Mouse (Mus musculus) testis, postnatal 10 days (tissue): ENCODE data around the gene Aatf.

Experiments
- DNase-seq: peaks from one replicate; pipeline ENCODE4 v3.0.0; 2021; ENCODE audit warnings: low spot score

Aatf gene

GRCm38 (mm10) chr11:84513171-84514116 is at the start of gene Aatf:
Aatf (minus strand) TSS chr11:84513522.
- DNase-seq: peak; percentile 97

DNA sequence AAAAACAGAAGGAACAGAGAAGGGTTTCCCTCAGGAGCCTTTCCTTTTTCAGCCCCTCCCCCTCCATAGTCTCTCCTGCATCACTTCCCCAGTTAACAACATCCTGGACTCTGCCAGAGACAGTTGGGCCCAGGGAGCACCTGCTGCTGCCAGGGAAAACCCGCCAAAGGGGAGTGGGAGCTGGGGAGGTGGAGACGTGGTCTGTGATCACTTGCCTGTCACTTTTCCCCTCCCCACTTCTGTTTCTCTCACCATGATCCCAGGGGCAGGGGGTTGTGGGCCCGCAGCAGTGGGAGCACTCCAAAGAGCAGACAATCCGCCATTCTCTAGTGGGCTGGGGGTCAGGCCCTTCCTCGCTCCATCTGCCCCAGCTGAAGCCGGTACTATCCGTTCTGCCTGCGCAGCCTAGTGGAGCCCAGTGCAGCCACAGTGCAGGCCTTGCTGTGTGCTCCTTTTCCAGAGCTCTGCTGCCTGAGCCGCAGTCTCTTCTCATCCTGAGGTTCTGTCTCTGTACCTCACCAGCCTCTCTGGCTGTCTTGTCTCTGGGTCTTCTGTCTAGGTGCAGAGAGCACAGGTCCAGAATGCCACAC is 49.5 kb upstream of the Aatf start:
- DNase-seq: no peak

- no peak for DNase-seq
These were observed 48.2 kb upstream of the Aatf start for GRCm38 (mm10) chr11:84561546-84561945.

DNA sequence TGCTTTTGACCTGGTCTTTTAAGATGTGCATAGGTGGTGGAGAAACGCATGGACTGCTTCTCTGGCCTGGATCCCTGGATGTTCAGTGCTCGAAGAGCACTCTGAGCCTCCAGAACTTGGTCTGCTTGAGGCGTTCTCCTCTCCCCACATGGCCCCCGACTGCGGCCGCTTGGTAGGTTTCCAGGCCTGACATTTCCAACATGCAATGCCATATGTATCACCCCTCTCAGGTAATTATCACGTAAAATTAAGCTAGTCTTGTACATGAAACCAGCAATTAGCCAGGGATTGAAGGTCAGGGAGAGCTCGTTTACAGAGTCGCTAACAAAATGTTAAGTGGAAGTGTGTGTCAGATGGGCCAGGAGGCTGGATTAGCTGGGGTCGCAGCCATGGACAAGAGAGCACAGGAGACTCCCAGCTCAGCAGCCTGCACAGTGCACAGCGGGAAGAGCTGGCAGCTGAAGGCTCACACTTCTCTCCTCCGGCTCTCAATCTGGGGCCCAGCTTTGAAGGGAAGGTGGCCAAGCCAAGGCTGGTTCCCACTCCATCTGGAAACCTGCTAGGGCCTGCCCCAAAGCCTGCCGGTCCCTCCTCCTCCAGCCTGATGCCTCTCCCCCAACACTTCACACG is 40.6 kb upstream of the Aatf start:
- no peak for DNase-seq

DNA sequence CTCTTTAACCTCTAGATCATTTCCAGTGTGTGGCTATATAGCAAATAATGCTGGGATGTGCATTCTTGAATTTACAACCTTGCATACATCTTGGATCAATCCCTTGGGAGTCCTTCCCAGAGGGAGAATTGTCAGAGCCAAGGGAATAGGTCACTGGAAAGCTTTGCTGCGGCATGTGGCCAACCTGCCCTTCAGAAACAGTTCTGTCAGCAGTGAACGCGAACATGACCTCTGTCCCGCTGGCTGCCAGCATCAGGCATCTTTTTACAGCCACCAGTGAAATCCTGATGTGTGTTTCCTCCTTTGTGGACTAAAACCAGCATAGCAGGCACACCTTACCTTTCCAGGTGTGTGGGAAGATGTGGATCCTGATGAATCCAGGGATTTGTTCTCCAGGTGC is 38.0 kb upstream of the Aatf start:
- DNase-seq: no peak

GRCm38 (mm10) chr11:84549258-84549791 is 36.0 kb upstream of the Aatf start:
- no peak for DNase-seq

GRCm38 (mm10) chr11:84548293-84548692 is 35.0 kb upstream of the Aatf start:
- DNase-seq: no peak

- DNase-seq: no peak
These were observed 26.7 kb upstream of the Aatf start for GRCm38 (mm10) chr11:84539981-84540380.

DNA sequence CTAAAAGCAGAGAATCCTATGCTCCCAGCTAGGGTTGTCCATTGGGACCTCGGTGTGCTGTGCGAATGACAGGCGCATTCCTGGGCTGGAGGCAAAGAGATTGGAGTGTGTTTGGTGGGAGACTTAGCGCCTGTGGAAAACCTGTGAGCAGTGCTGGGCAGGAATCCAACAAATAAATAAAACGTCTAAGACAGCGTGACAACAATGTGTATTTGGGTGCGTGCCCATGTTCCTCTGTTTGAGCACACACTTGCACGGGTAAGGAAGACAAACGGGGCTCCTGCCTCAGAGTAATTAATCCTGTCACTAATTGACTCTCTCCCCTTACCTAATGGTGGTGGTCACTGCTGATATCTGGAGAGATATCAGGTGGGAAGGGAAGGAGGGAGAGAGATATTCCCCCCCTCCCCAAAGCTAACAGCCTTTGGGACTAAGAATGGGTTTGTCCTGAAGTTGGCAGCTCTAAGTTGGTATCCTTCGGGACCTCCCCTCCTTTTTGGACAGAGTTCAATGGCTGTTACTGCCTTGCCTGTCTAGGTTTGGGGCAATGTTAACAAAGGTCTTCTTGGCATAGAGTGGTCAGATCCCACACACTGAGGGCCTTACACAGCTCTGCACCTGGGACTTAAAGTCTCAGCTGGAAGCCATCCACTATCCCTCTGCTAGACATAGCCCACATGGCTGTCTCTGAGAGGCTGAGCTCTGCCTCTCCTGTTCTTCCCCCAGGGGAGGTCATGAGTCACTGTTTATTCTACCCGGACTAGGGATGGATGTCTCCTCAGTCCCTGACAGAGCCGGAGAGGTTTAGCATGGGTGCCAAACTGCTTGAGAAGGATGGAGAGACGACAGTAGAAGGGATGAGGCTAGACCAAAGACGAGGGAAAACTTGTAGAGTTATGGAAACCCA is 16.7 kb upstream of the Aatf start:
- no peak for DNase-seq

- no peak for DNase-seq
These were observed 15.9 kb upstream of the Aatf start for GRCm38 (mm10) chr11:84529143-84529755.

- no peak for DNase-seq
These were observed 13.9 kb upstream of the Aatf start for GRCm38 (mm10) chr11:84526976-84527860.

DNA sequence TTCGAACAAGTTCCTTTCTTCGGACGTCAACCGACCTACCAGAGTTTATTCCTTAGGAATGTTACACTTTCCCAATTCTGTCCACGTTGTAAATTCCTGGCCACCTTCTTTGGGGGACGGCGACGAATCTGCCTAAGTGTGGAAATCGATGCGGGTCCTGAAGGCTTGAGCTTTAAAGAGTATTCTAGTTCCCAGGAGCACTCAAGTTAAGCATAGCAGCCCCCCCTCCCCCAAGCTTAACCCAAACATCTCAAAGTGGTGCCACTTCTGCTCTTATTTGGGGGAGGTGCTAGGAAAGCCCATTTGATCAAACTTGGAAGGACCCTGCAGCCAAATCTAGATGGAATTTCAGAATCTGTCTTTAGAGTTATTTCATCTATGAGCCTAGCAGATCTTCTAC is 13.1 kb upstream of the Aatf start:
- no peak for DNase-seq

DNA sequence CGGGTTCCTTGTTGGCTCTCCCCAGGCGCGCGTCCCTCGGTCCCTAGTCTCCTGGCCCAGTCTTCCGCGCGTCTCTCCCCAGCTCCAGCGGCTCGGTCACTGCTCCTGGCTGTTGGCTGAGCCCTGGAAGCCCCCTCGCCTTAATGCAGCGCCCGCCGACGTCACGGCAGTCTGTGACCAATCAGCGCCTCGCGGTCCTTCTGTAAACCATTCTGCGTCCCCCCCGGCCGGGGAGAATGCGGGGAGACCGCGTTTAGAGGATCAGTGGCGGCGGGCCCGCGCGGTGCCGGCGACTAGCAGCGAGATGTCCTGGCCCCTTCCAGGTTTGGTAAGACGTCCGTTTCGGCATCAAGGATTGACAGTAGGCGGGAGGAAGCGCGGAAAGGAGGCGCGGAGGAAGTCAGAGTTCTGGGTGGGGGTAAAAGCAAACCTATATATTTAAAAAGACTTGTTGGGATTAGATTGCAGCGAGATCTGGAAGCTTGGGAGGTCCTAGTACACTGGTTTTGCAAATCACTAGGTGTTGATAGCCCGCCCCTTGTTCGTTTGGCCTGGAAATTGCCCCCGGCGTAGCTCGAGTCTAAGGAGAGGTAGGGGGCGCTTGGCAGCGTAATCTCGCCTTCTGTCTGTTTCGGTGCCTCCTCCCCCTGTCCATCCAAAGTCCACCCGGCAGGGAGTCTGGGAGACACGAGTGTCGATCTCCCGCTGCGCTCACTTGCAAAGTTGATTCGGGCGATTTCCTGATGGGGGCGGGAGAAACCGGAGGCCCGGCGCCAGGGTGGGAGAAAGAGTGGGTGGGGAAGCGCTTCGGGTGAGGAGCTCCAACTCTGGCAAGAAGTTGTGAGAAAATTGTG is 12.3 kb upstream of the Aatf start, which contains the start of gene Lhx1:
TSS of gene Lhx1 (minus strand) at position 115 of the 854 bp plus-strand sequence.
- peak; percentile 50 for DNase-seq

GRCm38 (mm10) chr11:84524511-84525270 is 11.4 kb upstream of the Aatf start:
- peak; percentile 49 for DNase-seq

DNA sequence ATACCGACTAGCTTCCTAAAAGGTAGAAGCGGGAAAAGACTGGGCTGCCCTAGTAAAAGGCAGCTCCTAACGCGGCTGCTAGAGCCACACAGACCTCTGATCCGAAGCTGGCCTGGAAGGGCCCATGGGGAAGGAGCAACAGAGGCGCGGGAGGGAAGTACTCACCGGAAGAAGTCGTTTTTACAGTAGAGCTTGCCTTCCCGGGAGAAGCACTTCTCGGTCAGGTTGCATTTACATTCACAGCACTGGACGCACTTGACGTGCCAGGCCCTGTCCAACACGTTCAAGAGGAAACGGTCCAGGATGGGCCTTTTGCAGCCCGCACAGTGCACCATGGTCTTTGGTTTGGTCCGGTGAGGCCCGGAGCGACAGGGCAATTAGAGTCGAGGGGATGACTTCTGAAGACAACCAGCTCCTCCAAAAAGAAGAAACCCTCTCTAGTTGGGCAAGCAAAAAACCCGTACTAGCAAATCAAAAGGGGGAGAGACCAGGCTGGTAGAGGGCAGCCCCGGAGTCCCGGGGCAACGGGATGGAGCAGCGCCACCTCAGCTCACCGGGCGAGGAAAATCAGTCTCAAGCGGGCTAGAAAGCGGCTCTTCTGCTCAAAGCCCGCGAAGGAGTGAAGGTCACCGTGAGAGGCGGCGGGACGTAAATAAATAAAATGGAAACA is 10.7 kb upstream of the Aatf start:
- no peak for DNase-seq

DNA sequence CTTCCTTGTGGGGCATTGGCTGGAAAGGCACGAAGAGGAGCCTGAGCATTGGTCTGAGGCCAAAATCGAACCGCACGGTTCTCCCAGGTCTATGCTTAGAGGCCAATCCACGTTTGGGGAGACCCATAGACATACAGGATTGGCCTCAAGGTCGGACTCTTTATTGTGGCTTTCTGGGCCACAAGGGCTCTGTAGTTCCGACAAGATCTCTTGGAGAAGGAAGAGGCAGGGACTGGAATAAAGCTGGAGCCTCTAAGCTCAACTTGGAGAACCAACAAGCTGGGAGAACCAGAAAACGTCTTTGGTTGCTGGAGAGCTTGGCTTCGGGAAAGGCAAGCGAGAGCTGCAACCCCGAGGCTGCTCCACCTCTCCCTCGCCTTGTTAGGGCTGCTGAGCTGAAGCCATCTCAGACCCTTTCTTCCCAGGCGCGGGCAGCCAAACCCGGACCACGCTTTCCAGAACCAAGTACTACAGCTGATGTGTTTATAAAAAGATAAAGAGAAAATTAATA is 10.1 kb upstream of the Aatf start:
- DNase-seq: no peak

GRCm38 (mm10) chr11:84522577-84523320 is 9.4 kb upstream of the Aatf start:
- peak; percentile 49 for DNase-seq
